Mouse (Mus musculus) embryonic stem cell, embryonic (primary cell): ENCODE measurements around the gene Zfp712.

ENCODE experiments used
- CTCF ChIA-PET, 4 experiments: fragments of 300-600 bp in 2 of 4; fragments of 350-600 bp in 2 of 4; sonication (Branson Sonifier 250); formaldehyde crosslinking; loops; one replicate each; lab custom pipeline; 2022; ENCODE audit warnings: inconsistent platforms in 2 of 4; lab: Charles Lee
- POLR2A ChIA-PET, 4 experiments: fragments of 300-600 bp in 2 of 4; fragments of 350-600 bp in 2 of 4; sonication (Branson Sonifier 250); formaldehyde crosslinking; loops; one replicate each; lab custom pipeline; 2022; ENCODE audit warnings: antibody characterized with exemption in 4 of 4, inconsistent platforms in 1 of 4; lab: Charles Lee

The Zfp712 gene

GRCm38 (mm10) chr13:67060786-67061358 is at the start of gene Zfp712:
Zfp712 (minus strand) TSS chr13:67061170.
- CTCF ChIA-PET, result interaction anchor here in 2 of 4 experiments (0.6 to 1.2 kb wide), 3 partner anchors 48 to 70 kb away, joined by 3 read pairs; partner anchors contain the start of gene Gm28557 (in 1 of the 2)
- POLR2A ChIA-PET, result interaction anchor here in 2 of 4 experiments (0.6 to 3.0 kb wide), 26 partner anchors 8 to 497 kb away, joined by 3 to 15 read pairs (median 4); partner anchors contain the start of genes Gm28557 (in 2 of the 2), Zfp455 (in 1 of the 2) and Zfp457 (in 1 of the 2)

DNA sequence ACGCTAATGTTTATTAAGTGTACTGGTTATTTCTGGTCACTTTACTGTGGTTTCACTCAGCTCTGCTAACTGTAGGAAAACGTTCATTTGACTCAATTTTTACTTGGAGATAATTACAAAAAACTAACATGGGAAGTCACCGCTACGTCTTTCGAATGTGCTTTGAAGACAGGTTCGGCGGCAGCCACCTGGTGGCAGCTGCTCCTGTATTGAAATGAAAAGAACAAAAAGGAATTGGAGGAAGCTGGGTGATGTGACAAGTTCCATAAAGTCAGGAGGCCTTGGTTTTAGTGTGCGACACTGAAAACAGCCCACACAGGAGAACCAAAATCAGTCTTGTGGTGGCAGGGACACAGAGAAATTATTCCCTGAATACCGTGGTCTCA is 47.8 kb upstream of the Zfp712 start:
- CTCF ChIA-PET, result interaction anchor here (0.6 to 2.4 kb wide), 23 partner anchors 9 to 768 kb away, joined by 3 to 13 read pairs (median 3); partner anchors contain the start of genes BC048507 (in 1 of the 4), Rsl1 (in 1 of the 4), Zfp455 (in 1 of the 4) and Zfp595 (in 1 of the 4)
- POLR2A ChIA-PET, result interaction anchor here (0.6 to 3.0 kb wide), 22 partner anchors 13 to 736 kb away, joined by 3 to 24 read pairs (median 4); partner anchors contain the start of genes Zfp455 (in 1 of the 4), Zfp457 (in 1 of the 4), Zfp712 (in 1 of the 4) and Zfp874b (in 1 of the 4)

GRCm38 (mm10) chr13:67108194-67108820 is 47.3 kb upstream of the Zfp712 start, which contains the start of gene Gm28557:
Gm28557 (minus strand) TSS chr13:67108604.
- CTCF ChIA-PET, result interaction anchor here (0.6 to 2.4 kb wide), 16 partner anchors 9 to 769 kb away, joined by 3 to 13 read pairs (median 3); partner anchors contain the start of genes Zfp455 (in 2 of the 4), Rsl1 (in 1 of the 4) and Zfp595 (in 1 of the 4)
- POLR2A ChIA-PET, result interaction anchor here (0.6 to 3.0 kb wide), 28 partner anchors 12 to 1465 kb away, joined by 3 to 24 read pairs (median 4); partner anchors contain the start of genes Zfp455 (in 2 of the 4), Zfp457 (in 1 of the 4), Zfp712 (in 1 of the 4) and Zfp874b (in 1 of the 4)

DNA sequence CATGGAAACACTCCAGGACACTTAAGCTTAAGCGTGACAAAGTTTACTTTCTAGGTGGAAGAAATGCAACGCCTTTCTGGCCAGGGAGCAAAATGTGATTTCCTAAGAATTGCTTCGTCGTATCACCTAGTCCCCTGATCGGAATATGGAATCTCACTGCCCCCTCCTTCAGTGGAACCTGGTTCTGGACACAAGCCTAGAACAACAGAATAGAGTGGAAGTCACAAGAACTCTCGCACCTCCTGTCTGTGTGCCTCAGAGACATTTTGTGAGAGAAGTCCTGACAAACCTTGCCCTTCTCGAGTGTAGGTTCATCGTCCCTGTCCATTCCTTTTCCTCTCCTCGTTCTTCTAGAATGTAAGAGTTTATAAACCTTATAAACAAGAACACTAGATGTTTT is 46.7 kb upstream of the Zfp712 start:
- POLR2A ChIA-PET, result interaction anchor here in 3 of 4 experiments (0.6 to 3.0 kb wide), 24 partner anchors 12 to 1465 kb away, joined by 3 to 24 read pairs (median 4); partner anchors contain the start of genes Zfp455 (in 2 of the 3), Zfp457 (in 1 of the 3), Zfp712 (in 1 of the 3) and Zfp874b (in 1 of the 3)

GRCm38 (mm10) chr13:67097876-67098275 is 36.9 kb upstream of the Zfp712 start, which contains the start of gene Zfp708:
Zfp708 (minus strand) TSS chr13:67097976.
- ChIA-PET POLR2A (no interaction called here), CTCF (no interaction called here)

More for the DNA sequence above, 46.7 kb upstream of the Zfp712 start:
- CTCF ChIA-PET, result interaction anchor here in 2 of 4 experiments (0.8 to 2.4 kb wide), 4 partner anchors 21 to 87 kb away, joined by 3 to 13 read pairs (median 6); partner anchors contain the start of gene Zfp455 (in 2 of the 2)

DNA sequence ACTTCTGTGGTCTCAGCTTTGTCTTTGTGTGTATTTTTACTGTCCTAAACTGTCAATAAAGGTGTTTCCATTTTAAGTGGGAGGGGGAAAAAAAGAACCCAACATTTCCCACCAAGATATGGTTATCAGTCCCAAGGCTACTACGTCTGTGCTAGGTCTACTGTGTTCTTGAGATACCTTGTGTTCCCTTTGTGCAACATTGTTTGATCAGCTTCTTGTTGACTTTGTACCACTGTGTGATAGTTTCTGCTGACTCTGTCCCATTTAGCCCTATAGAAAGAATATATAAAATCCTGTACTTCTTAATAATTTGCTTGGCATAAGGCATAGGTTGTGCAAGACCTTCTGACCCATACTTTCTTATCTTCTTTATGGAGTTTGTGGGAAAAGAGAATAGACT is 29.2 kb upstream of the Zfp712 start:
- ChIA-PET POLR2A (interaction anchor here in 1 of 4 experiments (0.7 to 1.3 kb wide), 4 partner anchors 9 to 25 kb away, joined by 3 read pairs; partner anchors contain the start of gene Gm28557), CTCF (no interaction called here)

GRCm38 (mm10) chr13:67081946-67082345 is 21.0 kb upstream of the Zfp712 start:
- CTCF ChIA-PET, result interaction anchor here in 2 of 4 experiments (0.8 to 2.2 kb wide), 2 partner anchors 26 to 27 kb away, joined by 3 to 7 read pairs; partner anchors contain the start of gene Gm28557 (in 1 of the 2)

GRCm38 (mm10) chr13:67081142-67081713 is 20.3 kb upstream of the Zfp712 start:
- ChIA-PET POLR2A (interaction anchor here in 3 of 4 experiments (0.7 to 6.1 kb wide), 19 partner anchors 8 to 420 kb away, joined by 3 to 52 read pairs (median 5); partner anchors contain the start of genes Gm28557 (in 3 of the 3), Zfp712 (in 2 of the 3) and Zfp58 (in 1 of the 3)), CTCF (interaction anchor here in 2 of 4 experiments (0.8 to 2.2 kb wide), 2 partner anchors 27 to 28 kb away, joined by 3 to 7 read pairs; partner anchors contain the start of gene Gm28557 (in 1 of the 2))

More at GRCm38 (mm10) chr13:67081946-67082345, 21.0 kb upstream of the Zfp712 start:
- POLR2A ChIA-PET, result interaction anchor here in 3 of 4 experiments (0.6 to 6.1 kb wide), 19 partner anchors 8 to 784 kb away, joined by 3 to 52 read pairs (median 5); partner anchors contain the start of genes Gm28557 (in 3 of the 3), Zfp712 (in 2 of the 3) and Zfp58 (in 1 of the 3)

DNA sequence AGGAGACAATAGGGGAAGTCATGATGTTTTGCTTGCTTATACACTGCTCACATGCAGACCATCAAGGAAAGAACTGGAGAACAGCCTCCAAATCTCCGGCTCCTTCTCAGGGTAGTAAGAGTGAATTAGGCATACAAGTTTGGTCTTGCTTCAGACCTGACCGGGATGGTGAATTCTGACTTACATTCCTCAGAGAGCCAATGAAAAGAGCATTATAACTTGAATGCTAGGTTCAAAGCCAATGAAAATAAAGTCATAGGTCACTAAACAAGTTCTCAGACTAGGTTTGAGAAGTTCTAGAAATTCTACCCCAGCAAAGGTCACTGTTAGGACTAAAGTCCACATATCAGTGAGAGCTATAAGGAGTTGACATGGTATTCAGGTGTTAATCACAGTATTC is 16.3 kb upstream of the Zfp712 start:
- ChIA-PET CTCF (no interaction called here), POLR2A (interaction anchor here in 1 of 4 experiments (6.1 kb wide), 1 partner anchor 11 kb away, joined by 52 read pairs; no protein-coding TSS in a partner anchor)

- CTCF ChIA-PET, result no interaction called here
Measured at GRCm38 (mm10) chr13:67072786-67073185, 11.8 kb upstream of the Zfp712 start.

GRCm38 (mm10) chr13:67065386-67065785 is 4.4 kb upstream of the Zfp712 start:
- CTCF ChIA-PET, result interaction anchor here in 2 of 4 experiments (0.6 to 1.5 kb wide), 3 partner anchors 44 to 206 kb away, joined by 3 to 4 read pairs (median 4); no protein-coding TSS in a partner anchor

More at GRCm38 (mm10) chr13:67072786-67073185, 11.8 kb upstream of the Zfp712 start:
- POLR2A ChIA-PET, result interaction anchor here in 3 of 4 experiments (0.7 to 3.4 kb wide), 12 partner anchors 7 to 728 kb away, joined by 3 to 15 read pairs (median 4); partner anchors contain the start of genes Gm28557 (in 2 of the 3), Zfp712 (in 2 of the 3) and Gm10767 (in 1 of the 3)

DNA sequence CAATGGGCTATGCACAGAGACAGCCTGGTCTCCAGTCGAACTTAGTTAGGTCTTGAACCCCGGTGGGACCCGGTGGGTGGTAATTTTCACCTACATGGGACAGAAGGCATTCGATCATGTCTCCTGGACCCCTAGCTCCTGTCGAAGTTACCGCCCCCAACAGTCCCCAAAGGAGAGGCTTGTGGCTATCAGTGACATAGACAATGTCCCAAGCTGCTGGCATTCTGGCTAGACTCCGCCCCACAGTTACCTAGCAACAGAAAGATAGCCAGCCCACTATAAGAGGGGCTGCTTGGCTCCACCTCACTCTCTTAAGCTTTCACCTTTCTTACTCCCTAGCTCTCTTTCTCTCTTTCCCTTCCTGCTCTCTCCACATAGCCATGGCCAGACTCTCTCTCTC is 1.5 kb upstream of the Zfp712 start:
- CTCF ChIA-PET, result interaction anchor here in 1 of 4 experiments (1.1 kb wide), 1 partner anchor 47 kb away, joined by 5 read pairs; no protein-coding TSS in a partner anchor
- POLR2A ChIA-PET, result interaction anchor here in 3 of 4 experiments (1.1 to 3.0 kb wide), 7 partner anchors 10 to 66 kb away, joined by 3 to 15 read pairs (median 6); no protein-coding TSS in a partner anchor

More at GRCm38 (mm10) chr13:67065386-67065785, 4.4 kb upstream of the Zfp712 start:
- POLR2A ChIA-PET, result interaction anchor here in 2 of 4 experiments (0.7 to 3.4 kb wide), 11 partner anchors 9 to 355 kb away, joined by 3 to 52 read pairs (median 5); partner anchors contain the start of genes Gm28557 (in 1 of the 2) and Zfp457 (in 1 of the 2)

DNA sequence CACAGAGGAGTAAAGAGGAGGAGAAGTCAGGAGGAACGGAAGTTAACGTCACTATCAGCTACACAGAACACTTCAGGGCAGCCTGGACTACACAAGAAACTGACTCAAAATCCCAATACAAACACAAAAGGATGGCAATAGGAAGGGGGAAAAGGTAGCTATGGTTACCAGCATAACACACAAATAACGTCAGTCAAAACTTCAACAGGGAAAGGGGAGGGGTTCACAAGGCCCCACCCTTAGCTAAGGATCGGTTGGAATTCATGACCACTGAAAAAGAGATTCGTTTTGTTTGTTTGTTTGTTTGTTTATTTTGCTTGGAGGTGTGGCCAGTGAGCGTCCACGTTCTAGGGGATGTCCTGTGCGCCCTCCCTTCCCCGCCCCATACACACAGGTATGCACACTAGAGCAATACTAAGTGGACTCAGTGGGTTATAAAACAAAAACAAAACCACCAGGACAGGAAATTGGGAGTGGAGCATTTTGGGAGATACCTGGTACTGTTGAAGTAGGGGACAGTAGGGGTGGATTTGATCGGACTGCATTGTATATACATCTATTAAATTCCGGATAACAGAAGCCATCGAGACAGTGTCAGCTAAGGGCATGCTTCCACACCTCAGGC is 697 bp downstream of the Zfp712 start:
- CTCF ChIA-PET, result interaction anchor here in 2 of 4 experiments (0.6 to 1.2 kb wide), 3 partner anchors 48 to 69 kb away, joined by 3 read pairs; partner anchors contain the start of gene Gm28557 (in 1 of the 2)

More for the DNA sequence above, 697 bp downstream of the Zfp712 start:
- POLR2A ChIA-PET, result interaction anchor here in 2 of 4 experiments (0.6 to 3.0 kb wide), 26 partner anchors 8 to 496 kb away, joined by 3 to 15 read pairs (median 4); partner anchors contain the start of genes Gm28557 (in 2 of the 2), Zfp455 (in 1 of the 2) and Zfp457 (in 1 of the 2)
